Mouse (Mus musculus) ES-Bruce4 (cell line): ENCODE results near the gene Dab1.

ENCODE experiments used
- EP300 ChIP-seq: IDR thresholded peaks from 2 replicates; pipeline ENCODE4 v1.6.1; 2011; ENCODE audit warnings: low read depth, low read length; ENCODE audit not compliant: insufficient read depth
- POLR2A ChIP-seq: IDR thresholded peaks from one replicate; pipeline ENCODE4 v1.8.1; 2011; ENCODE audit warnings: low read length; ENCODE audit not compliant: insufficient read depth

- TF ChIP-seq EP300 = no peak
- no peak for TF ChIP-seq POLR2A
Observed at GRCm38 (mm10) chr4:104429127-104429526, 810.0 kb downstream of the Dab1 start.
